Mouse (Mus musculus): ENCODE measurements around the gene Dnaja2.

Dnaja2 gene

GRCm38 (mm10) chr8:85498577-85498976 is 56.6 kb downstream of the Dnaja2 start:
- no peak for DNase-seq

GRCm38 (mm10) chr8:85496778-85497177 is 58.4 kb downstream of the Dnaja2 start:
- DNase-seq = no peak

DNA sequence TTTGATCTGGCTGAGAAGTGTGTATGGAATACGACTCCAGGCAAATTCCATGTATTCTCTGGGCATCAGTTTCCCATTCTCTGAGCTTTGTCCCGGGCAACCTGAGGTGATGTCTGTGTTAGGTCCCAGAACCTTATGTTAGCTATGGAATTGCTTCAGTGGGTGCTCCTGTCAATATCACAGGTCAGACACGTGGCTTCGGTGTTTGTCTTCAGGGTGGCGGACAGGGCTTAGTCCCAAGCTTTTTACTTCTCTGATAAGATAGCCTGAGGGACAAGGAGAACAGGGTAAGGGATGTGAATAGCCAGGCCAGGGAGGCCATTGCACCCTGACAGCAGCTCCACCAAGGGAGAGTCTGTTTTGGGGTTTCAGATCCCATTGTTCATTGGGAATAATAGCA is 59.0 kb downstream of the Dnaja2 start:
- no peak for DNase-seq

DNA sequence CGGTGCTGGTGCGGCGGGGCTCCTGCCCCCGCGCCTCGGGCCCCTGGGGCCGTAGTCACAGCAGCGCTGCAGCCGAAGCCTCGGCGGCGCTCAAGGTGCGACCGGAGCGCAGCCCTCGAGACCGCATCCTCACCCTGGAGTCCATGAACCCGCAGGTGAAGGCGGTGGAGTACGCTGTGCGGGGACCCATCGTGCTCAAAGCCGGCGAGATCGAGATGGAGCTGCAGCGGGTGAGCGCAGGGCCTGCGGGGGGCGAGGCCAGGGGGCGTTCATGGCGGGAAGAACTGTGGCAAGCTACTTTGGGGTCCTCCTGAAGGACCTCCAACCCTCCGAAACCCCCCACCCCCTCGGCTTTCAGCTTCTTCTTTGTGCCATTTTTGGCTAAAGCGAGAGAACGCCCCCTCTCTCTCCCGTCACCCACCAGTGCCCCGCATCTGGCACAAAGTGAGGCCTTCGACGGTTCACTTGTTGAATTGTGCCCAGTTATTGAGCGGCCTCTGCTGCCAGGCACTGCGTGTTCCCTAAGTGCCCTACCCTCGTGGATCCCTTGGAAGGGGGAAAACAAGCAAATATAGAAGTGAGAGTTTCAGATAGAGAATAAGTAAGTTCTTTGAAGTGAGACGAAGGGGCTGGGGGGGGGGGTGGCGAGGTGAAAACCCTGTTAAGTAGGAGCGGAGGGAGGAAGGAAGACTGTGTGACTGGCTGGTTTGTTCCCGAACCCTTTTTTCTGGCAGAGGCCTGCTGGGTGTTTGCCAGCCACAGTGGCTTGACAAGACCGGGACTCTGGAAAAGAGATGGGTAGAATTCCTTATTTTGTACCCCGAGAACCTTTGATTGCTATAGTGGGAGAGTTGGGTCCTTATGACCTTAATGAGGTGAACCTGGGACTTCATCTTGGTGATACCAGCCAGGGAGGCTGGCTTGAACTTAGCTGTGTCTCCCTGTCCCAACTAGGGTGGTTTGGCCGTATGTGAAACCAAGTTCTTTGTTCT is 61.9 kb downstream of the Dnaja2 start:
- DNase-seq = peak; percentile 6

GRCm38 (mm10) chr8:85492125-85492875 is 62.8 kb downstream of the Dnaja2 start, which contains the start of gene Gpt2:
Gene Gpt2 (plus strand): TSS chr8:85492576.
- DNase-seq = peak; percentile 89

GRCm38 (mm10) chr8:85489546-85489945 is 65.6 kb downstream of the Dnaja2 start:
- DNase-seq = no peak

DNA sequence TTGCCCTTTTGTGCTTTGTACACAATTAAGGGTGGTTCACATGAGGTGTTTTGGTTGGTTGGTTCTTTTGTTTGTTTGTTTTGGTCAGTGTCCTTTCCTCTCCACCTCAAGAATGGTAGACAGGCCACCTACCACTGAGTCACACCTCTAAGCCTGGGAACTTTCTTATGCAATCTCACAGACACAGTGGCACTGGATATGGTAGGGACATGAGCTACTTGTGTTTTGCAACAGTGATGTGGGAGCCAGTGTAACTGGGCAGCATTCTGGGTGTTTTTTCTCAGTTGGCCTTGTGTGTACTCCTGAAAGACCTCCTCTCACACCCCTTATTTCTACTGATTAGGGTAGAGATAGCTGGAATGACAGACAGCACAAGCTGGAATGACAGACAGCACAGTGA is 66.5 kb downstream of the Dnaja2 start:
- DNase-seq = no peak

DNA sequence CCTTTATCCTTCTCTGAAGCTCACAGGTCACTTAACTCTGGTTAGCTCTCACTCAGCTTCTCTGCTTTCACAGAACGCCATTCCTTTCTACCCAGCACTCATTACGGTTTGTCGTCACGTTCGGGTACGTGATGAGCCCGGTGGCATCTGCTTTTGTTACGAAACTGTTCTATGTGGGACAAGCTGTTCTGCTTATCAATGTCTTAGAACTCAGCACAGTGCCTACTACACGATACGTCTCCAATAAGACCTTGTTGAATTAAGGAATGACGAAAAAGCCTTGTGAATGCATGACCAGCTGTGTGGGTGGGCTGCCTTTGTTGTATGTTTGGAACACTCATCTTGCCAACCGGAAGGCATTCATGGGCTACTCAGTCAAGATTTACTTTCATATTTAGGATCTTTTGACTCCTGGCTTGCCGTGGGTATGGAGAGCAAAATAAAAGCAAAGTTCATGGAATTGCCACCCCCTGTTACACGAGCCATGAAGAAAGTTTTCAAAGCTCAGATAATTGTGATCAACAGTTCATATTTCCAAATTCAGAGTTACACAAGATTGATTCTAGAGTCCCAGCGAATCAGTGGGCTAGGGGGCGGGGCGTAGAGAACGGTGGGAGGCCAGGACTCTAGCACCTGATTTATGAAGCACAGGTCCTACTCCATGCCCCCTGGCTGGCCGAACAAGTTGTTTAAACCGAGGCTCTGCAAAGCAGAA is 67.1 kb downstream of the Dnaja2 start:
- no peak for DNase-seq

All from thymus, postnatal 14 days (tissue).